Mouse (Mus musculus) forebrain, embryonic 12.5 days (tissue): Measurements from ENCODE around the gene Ppp4r3a. TPM values are rescaled to one million over a fixed set of nuclear protein-coding genes. Genes with fewer than 3 reads are reported as not detected.

ENCODE experiments used
- ATAC-seq: fragments of 200-750 bp; cut with Nextera tagmentation; 2 replicates; pipeline ENCODE4 v1.8.0; 2017; ENCODE audit warnings: moderate TSS enrichment; ENCODE audit not compliant: low FRiP score
- H3K27ac ChIP-seq: fragments of 300-500 bp; sonication (generic); 2 replicates; pipeline ENCODE4 v1.5.1; 2016; ENCODE audit warnings: mild to moderate bottlenecking
- H3K27me3 ChIP-seq: fragments of 300-500 bp; sonication (generic); 2 replicates; pipeline ENCODE4 v1.6.1; 2016; ENCODE audit warnings: mild to moderate bottlenecking
- H3K36me3 ChIP-seq: fragments of 300-500 bp; sonication (generic); replicated peaks from 2 replicates; pipeline ENCODE4 v1.6.1; 2016; ENCODE audit warnings: mild to moderate bottlenecking
- H3K4me1 ChIP-seq: fragments of 300-500 bp; sonication (generic); 2 replicates; pipeline ENCODE4 v1.6.1; 2016
- H3K4me2 ChIP-seq: fragments of 300-500 bp; sonication (generic); 2 replicates; pipeline ENCODE4 v1.6.1; 2016; ENCODE audit warnings: mild to moderate bottlenecking, moderate library complexity
- H3K4me3 ChIP-seq: fragments of 300-500 bp; sonication (generic); replicated peaks from 2 replicates; pipeline ENCODE4 v1.5.1; 2016; ENCODE audit warnings: mild to moderate bottlenecking
- H3K9ac ChIP-seq: fragments of 300-500 bp; sonication (generic); 2 replicates; pipeline ENCODE4 v1.6.1; 2016; ENCODE audit warnings: mild to moderate bottlenecking
- H3K9me3 ChIP-seq: fragments of 300-500 bp; sonication (generic); 2 replicates; pipeline ENCODE4 v1.6.1; 2016
- WGBS: fragments of 180-500 bp; shearing (Covaris S2); methylation state at CpG from one replicate; pipeline ENCODE4 v1.1.7; 2016; 5-methylcytosine and 5-hydroxymethylcytosine counted together
- polyA plus RNA-seq: library from polyadenylated mRNA; unstranded; fragments of >200 nt; fragmentation: Nextera tagmentation; extraction: Ambion mirVana; gene quantifications from 2 replicates; pipeline ENCODE4 v1.2.1, GENCODE M21; 2016

The Ppp4r3a gene
- polyA plus RNA-seq, 1 experiment from 2014 or later = 78.0 TPM

DNA sequence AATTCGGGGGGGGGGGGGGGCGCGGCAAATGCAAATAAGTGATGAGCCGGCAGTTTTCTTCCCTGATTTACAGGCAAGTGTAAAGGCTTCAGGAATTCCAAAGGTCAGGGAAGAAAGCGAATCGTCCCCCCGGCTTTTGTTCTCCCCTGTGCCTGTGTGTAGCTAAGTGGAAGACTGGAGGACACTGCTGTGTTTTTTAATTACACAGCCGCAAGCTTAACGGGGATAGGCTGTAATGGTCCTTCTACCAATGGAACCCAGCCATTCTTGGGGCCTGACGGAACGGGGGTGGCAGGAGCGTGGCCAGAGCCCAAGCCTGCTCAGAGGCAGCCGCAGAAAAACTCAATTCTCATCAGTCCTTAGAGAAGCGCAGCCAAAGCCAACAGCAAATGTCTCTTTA lies 56.6 kb downstream of the Ppp4r3a start:
- peak overlapping the region; percentile 93 for H3K9ac ChIP-seq
- H3K4me3 ChIP-seq = peak overlapping the region; percentile 82
- no peaks in the 10 kb centered on the region for H3K27me3 ChIP-seq
- peak; percentile 19; the same call in 1 of the 2 replicates for ATAC-seq
- H3K9me3 ChIP-seq = no peaks in the 10 kb centered on the region
- H3K4me2 ChIP-seq = peak overlapping the region; percentile 80
- H3K27ac ChIP-seq = peak overlapping the region; percentile 97; the same call in 1 of the 2 replicates
- H3K36me3 ChIP-seq = peaks cover 11% of the 10 kb centered on the region
- H3K4me1 ChIP-seq = peaks cover 53% of the 10 kb centered on the region
- WGBS = under 1% methylated on average over 14 of the region's 14 CpGs

DNA sequence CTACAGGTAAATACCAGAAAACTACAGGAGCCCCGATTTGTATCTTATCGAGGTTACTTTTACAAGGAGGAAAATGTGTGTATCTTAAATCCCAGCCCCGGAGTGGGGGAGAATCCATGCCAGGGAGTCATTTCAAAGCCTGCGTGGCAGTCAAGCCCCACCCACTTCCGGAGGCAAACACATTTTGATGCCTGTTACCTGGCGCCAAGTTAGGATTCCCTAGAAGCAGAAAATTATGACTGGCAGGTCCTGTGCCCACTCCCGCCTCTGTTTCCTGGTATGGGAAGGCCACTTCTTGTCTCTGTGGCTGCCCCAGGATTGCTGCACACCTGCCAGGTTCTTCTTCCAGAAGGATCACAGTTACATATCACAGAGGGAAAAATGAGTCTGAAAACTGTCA lies 57.0 kb downstream of the Ppp4r3a start:
- peak overlapping the region; percentile 93 for H3K9ac ChIP-seq
- H3K4me1 ChIP-seq = peaks cover 53% of the 10 kb centered on the region
- ATAC-seq = no peak
- H3K9me3 ChIP-seq = no peaks in the 10 kb centered on the region
- H3K36me3 ChIP-seq = peaks cover 15% of the 10 kb centered on the region
- peak overlapping the region; percentile 82 for H3K4me3 ChIP-seq
- peak overlapping the region; percentile 80 for H3K4me2 ChIP-seq
- H3K27me3 ChIP-seq = no peaks in the 10 kb centered on the region
- 43% methylated on average over 7 of the region's 7 CpGs for WGBS
- peak overlapping the region; percentile 97; the same call in 1 of the 2 replicates for H3K27ac ChIP-seq

DNA sequence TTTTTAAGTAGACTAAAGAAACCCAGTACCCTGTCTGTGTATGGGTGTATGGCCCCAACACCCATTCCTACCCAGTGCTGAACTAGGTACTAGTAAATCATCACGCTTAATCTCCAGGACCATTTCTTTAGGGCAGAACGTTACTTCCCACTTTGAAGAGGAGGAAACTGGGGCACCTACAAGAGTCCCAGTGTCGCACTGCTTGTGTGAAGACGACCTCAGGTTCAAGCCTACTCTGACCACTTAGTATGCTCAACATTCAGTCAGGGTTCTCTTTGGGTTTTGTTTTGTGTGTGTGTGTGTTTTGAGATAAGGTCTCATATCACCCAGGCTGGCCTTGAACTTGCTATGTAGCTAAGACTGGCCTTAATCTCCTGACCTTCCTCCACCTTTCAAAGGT lies 57.5 kb downstream of the Ppp4r3a start:
- peak overlapping the region; percentile 80 for H3K4me2 ChIP-seq
- H3K9me3 ChIP-seq = no peaks in the 10 kb centered on the region
- peaks cover 20% of the 10 kb centered on the region for H3K36me3 ChIP-seq
- WGBS = 86% methylated on average over 4 of the region's 4 CpGs
- no peak overlapping the region for H3K9ac ChIP-seq
- no peaks in the 10 kb centered on the region for H3K27me3 ChIP-seq
- no peak overlapping the region for H3K27ac ChIP-seq
- no peak for ATAC-seq
- 0 out of 2 replicates have a peak overlapping the region, but pooled peaks have one; percentile 82 for H3K4me3 ChIP-seq
- peaks cover 53% of the 10 kb centered on the region for H3K4me1 ChIP-seq

DNA sequence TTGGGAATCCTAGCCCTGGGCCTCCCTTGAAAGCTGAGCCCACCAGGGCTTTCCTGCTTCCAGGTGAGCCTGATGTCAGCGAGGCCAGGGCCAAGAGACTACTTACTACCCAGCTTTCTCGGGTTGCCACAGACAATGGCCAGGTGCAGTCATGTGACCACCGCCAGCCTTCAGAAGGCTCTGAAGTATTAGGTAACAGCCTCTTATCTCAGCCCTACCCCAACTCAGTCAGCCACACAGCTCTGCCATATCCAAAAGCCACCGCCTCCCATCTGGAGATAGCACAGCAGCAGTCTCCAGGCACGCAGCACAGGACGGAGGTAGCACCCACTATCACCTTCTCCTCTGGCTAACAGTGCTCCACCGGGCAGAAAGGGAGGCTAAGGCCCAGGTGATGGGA lies 58.1 kb downstream of the Ppp4r3a start:
- H3K4me2 ChIP-seq = peak overlapping the region; percentile 35
- no peak overlapping the region; the same call in 1 of the 2 replicates for H3K4me3 ChIP-seq
- no peak for ATAC-seq
- peaks cover 58% of the 10 kb centered on the region for H3K4me1 ChIP-seq
- 68% methylated on average over 7 of the region's 7 CpGs for WGBS
- no peak overlapping the region; the same call in 1 of the 2 replicates for H3K9ac ChIP-seq
- H3K9me3 ChIP-seq = no peaks in the 10 kb centered on the region
- H3K36me3 ChIP-seq = peaks cover 27% of the 10 kb centered on the region
- H3K27ac ChIP-seq = peak overlapping the region; percentile 46; the same call in 1 of the 2 replicates
- H3K27me3 ChIP-seq = no peaks in the 10 kb centered on the region

DNA sequence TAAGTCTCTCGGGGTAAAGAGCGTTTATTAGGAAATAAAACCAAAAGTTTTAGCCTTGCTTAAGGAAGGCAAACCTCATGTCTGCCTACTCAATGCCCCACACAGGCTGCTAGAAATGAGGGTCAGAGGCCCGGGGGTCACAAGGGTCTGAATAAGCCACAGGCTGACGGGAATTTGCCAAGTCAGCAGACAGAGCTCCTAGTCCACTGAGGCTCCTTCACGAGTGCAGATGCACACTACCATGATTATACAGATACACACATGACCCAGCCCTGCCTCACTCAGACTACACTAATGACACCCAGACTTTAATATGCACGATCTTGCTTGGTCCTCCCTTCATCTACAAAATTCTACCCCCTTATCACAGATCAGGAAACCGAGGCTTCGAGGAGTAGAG lies 58.7 kb downstream of the Ppp4r3a start:
- no peak overlapping the region; the same call in 1 of the 2 replicates for H3K27ac ChIP-seq
- peak overlapping the region; percentile 35 for H3K4me2 ChIP-seq
- peaks cover 63% of the 10 kb centered on the region for H3K4me1 ChIP-seq
- no peak for ATAC-seq
- H3K9me3 ChIP-seq = 0 out of 2 replicates have a peak, but pooled peaks cover 3% of the 10 kb centered on the region
- 62% methylated on average over 8 of the region's 8 CpGs for WGBS
- peaks cover 32% of the 10 kb centered on the region for H3K36me3 ChIP-seq
- H3K9ac ChIP-seq = no peak overlapping the region
- H3K27me3 ChIP-seq = no peaks in the 10 kb centered on the region
- H3K4me3 ChIP-seq = no peak overlapping the region

DNA sequence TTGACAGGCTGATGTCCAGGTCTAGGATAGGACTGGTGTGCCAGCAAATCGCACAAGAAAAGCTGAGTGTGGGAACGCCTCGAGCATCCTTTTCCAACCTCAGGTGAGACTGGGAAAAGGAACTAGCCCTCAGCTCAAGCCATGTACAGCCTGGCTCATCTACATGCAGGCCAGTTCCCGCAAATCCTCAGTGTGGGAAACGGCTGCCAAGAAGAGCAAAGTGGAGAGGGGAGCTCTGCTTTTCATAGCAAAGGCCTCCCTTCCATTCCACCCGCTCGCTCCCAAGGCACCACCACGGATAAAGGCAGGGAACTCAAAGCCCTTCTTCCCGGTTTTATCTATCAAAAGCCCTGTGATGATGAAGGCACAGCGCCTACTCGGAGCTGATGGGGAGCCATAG lies 60.4 kb downstream of the Ppp4r3a start:
- ATAC-seq = no peak
- H3K4me2 ChIP-seq = no peak overlapping the region
- H3K4me1 ChIP-seq = peaks cover 77% of the 10 kb centered on the region
- no peaks in the 10 kb centered on the region for H3K27me3 ChIP-seq
- H3K36me3 ChIP-seq = peaks cover 37% of the 10 kb centered on the region
- 78% methylated on average over 11 of the region's 11 CpGs for WGBS
- no peak overlapping the region for H3K4me3 ChIP-seq
- H3K9me3 ChIP-seq = 0 out of 2 replicates have a peak, but pooled peaks cover 4% of the 10 kb centered on the region
- H3K27ac ChIP-seq = no peak overlapping the region; the same call in 1 of the 2 replicates
- H3K9ac ChIP-seq = no peak overlapping the region

DNA sequence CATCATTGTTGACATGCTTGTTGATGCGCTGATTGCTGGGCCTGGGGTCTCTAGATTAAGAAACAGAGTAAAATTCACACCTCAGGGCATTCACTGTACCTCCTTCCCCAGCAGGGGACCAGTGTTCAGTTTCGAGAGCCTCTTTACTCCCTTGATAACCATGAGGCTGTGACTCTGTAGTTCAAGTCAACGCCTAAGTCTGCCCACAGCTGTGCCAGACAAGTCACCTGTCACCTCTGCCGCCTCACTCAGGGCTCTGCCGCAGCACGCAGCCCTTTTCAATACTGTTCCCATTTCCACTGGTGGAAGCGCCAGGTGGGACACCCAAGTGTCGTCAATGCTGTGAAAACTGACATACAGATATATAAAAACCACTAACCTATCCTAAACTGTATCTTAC lies 61.1 kb downstream of the Ppp4r3a start:
- no peak overlapping the region for H3K4me2 ChIP-seq
- H3K27ac ChIP-seq = no peak overlapping the region
- H3K4me1 ChIP-seq = peaks cover 78% of the 10 kb centered on the region
- H3K9me3 ChIP-seq = 0 out of 2 replicates have a peak, but pooled peaks cover 4% of the 10 kb centered on the region
- WGBS = 88% methylated on average over 8 of the region's 8 CpGs
- no peak for ATAC-seq
- peaks cover 37% of the 10 kb centered on the region for H3K36me3 ChIP-seq
- H3K4me3 ChIP-seq = no peak overlapping the region
- H3K27me3 ChIP-seq = no peaks in the 10 kb centered on the region
- no peak overlapping the region for H3K9ac ChIP-seq

DNA sequence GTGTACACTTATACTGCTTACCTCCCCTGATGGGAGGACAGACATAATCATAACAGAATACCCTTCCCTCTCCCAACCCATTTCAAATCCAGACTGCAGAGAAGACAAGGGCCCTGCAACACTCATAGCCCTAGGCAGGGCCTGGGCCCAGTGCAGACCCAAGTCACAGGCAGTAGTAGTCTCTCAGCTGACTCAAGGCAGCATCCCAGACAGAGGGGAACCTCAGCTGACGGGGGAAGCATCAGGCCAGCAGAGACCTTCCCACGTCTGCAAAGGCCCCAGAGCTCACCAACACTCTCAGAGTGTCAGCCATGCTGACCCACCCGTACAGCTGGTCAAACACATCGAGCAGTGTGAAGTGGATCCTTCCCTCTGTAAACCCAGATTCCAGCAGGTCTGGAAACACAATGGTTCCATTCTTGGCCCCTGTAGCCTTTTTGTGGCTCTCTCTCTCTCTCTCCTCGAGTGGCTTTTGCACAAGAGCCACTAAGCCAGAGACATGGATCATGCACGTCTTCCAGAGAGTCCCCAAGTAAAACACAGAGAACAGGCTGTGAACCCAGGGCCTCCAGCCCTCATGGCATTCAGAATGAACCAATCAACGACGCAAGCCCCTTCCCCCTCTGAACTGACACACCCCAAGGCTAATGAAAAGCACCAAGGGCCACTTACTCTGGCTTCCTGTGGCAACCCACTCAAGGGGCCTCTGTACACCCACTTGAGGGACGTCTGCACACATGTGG lies 61.8 kb downstream of the Ppp4r3a start:
- Histone ChIP-seq H3K27me3 (no peaks in the 10 kb centered on the region), H3K4me2 (no peak overlapping the region), H3K4me1 (peaks cover 76% of the 10 kb centered on the region), H3K9me3 (0 out of 2 replicates have a peak, but pooled peaks cover 4% of the 10 kb centered on the region), H3K9ac (no peak overlapping the region), H3K27ac (no peak overlapping the region), H3K4me3 (no peak overlapping the region), H3K36me3 (peaks cover 37% of the 10 kb centered on the region)
- no peak for ATAC-seq
- 59% methylated on average over 9 of the region's 9 CpGs for WGBS

DNA sequence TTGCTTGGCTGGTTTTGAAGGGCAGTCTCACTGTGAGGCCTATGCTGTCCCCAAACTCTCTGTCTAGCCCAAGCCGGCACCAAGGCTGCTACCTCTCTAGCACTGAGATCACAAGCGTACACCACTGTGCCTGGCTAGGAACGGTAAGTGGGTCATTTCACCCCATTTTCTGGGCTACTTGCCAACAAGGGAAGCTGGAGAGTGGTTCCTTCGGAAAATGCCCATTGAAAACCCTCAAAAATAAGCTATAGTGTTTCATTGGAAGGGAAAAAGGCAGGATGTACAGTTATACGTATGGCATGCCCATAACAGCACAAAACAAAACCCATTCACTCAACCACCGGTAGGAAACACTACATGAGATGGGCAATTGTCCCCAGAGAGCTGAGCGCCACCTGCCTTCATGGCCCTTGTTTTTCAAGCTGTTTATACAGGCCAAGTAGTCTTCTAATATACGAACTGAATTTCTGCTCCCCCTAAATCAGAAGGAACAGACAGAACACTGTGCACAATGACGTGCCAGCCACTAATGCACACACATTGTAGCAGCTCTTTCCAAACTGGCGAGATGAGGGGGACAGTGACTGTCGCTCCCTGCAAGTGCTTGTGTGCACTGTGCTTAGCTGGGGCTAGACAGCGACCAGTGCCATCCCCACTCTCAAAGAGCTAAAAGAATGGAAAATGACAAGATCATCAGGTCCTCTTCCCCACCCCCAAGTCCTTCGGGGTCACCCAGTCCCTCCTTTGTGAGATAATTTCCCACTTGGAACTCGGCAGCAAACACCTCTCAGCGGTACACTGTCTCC lies 63.1 kb downstream of the Ppp4r3a start:
- Histone ChIP-seq H3K9me3 (0 out of 2 replicates have a peak, but pooled peaks cover 4% of the 10 kb centered on the region), H3K27me3 (no peaks in the 10 kb centered on the region), H3K4me3 (no peak overlapping the region), H3K27ac (0 out of 2 replicates have a peak overlapping the region, but pooled peaks have one; percentile 19), H3K4me1 (peaks cover 76% of the 10 kb centered on the region), H3K9ac (no peak overlapping the region), H3K36me3 (peaks cover 37% of the 10 kb centered on the region), H3K4me2 (no peak overlapping the region)
- 82% methylated on average over 15 of the region's 15 CpGs for WGBS
- ATAC-seq = no peak

DNA sequence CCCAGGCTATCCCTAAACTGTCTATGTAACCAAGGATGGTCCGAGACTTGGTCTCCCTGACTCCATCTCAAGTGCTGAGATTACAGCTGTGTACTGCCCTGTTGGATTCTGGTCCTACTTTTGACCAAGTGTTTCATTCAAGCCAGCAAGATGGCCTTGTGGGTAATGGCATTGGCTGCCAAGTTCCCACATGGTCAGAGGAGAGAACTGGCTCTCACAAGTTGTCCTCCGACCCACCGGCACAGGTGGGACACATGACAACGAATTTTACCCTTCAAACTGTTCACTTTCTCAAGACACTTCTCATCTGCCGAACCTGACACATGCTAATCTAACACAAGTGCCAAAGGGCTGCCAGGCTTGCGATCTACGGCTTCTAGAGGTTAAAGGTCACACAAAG lies 64.1 kb downstream of the Ppp4r3a start:
- no peaks in the 10 kb centered on the region for H3K27me3 ChIP-seq
- no peak for ATAC-seq

DNA sequence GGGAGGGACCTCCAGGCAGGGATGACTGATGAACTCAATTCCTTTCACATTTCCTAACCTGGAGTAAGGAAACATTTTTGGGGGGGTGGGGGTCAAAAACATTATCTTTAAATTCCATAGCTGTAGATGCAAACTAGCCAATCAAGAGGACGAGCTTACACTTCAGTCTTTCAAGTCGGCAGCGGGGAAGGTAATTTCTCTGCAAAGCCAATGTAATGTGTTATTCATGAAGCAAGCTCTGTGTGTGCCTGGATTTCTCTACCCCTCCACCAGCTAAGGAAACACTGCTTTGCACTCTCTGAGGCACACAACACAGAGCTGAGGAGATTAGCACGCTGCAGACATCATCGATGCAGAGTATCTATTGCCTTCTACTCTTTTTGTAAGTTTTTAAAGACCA lies 64.5 kb downstream of the Ppp4r3a start:
- peaks cover 34% of the 10 kb centered on the region for H3K36me3 ChIP-seq
- ATAC-seq = no peak
- peaks cover 77% of the 10 kb centered on the region for H3K4me1 ChIP-seq
- no peaks in the 10 kb centered on the region for H3K27me3 ChIP-seq
- H3K9ac ChIP-seq = peak overlapping the region; percentile 33; the same call in 1 of the 2 replicates
- no peak overlapping the region for H3K4me3 ChIP-seq
- 41% methylated on average over 5 of the region's 5 CpGs for WGBS
- 0 out of 2 replicates have a peak, but pooled peaks cover 4% of the 10 kb centered on the region for H3K9me3 ChIP-seq
- peak overlapping the region; percentile 13; the same call in 1 of the 2 replicates for H3K4me2 ChIP-seq
- H3K27ac ChIP-seq = peak overlapping the region; percentile 38

More for the DNA sequence above, 64.1 kb downstream of the Ppp4r3a start:
- no peak overlapping the region for H3K4me2 ChIP-seq
- H3K9me3 ChIP-seq = 0 out of 2 replicates have a peak, but pooled peaks cover 4% of the 10 kb centered on the region
- H3K4me3 ChIP-seq = no peak overlapping the region
- H3K4me1 ChIP-seq = peaks cover 77% of the 10 kb centered on the region
- WGBS = 89% methylated on average over 7 of the region's 7 CpGs
- peaks cover 37% of the 10 kb centered on the region for H3K36me3 ChIP-seq
- H3K27ac ChIP-seq = peak overlapping the region; percentile 38; the same call in 1 of the 2 replicates
- no peak overlapping the region for H3K9ac ChIP-seq

DNA sequence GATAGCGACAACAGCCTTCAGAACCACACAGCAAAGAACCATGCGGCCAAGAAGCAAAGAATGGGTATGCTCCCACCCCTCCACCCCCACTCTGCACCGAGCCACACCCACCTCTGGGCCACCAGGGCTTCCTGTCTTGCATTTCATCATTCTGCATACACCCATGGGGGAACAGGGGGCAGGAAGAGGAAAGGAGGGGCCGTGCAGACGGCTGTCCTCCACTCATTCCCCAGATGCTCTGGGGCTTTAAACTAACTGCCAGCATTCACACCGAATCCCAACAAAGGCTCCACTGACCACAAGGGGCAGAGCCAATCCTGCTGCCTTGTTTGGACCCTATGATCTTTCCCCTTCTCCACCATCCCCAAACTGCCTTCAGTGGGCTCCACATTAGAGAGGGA lies 65.5 kb downstream of the Ppp4r3a start:
- 0 out of 2 replicates have a peak overlapping the region, but pooled peaks have one; percentile 43 for H3K27ac ChIP-seq
- 29% methylated on average over 6 of the region's 6 CpGs for WGBS
- 0 out of 2 replicates have a peak, but pooled peaks cover 4% of the 10 kb centered on the region for H3K9me3 ChIP-seq
- peaks cover 77% of the 10 kb centered on the region for H3K4me1 ChIP-seq
- no peak for ATAC-seq
- no peaks in the 10 kb centered on the region for H3K27me3 ChIP-seq
- H3K9ac ChIP-seq = peak overlapping the region; percentile 25; the same call in 1 of the 2 replicates
- peak overlapping the region; percentile 17 for H3K4me2 ChIP-seq
- H3K36me3 ChIP-seq = peaks cover 34% of the 10 kb centered on the region
- no peak overlapping the region for H3K4me3 ChIP-seq
